Mouse (Mus musculus) CH12.LX (cell line): ENCODE results near the gene Crygb.

Experiments
- NELFE ChIP-seq: IDR thresholded peaks from 2 replicates; pipeline ENCODE4 v1.6.1; 2011; ENCODE audit warnings: low read depth, low read length, improper control_type of control experiment
- TBP ChIP-seq: conservative IDR thresholded peaks from 2 replicates; pipeline ENCODE4 v1.6.1; 2011; ENCODE audit warnings: low read depth, low read length, improper control_type of control experiment

DNA sequence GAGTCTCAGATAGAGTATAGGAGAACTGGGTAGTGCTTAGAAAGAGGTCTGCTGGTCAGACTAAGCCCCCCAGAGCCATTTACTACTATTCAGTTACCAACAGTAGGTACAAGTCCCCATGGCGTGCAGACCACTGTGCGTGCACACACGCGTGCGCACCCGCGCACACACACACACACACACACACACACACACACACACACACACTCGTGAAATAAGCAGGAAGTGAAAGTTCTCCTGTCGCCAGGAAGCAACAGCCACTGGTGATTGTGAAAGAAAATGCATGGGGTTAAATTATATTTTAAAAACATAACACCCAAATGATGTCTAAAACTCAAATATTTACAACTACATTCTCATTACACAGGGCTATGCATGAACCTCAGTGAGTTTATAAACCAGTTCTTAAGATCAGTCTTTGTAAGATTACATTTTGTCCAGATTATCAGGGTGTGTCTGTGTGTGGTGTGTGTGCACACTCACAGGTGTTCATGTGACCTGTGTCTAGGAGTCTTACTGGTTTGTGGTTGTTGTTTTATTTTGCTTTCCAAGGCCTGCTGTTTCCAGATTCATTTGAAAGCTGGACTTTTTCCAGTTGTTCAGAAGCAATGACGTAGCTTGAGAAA lies 25.7 kb upstream of the Crygb start:
- TF ChIP-seq NELFE, result no peak
- TF ChIP-seq TBP, result no peak
